Mouse (Mus musculus) lung, postnatal 0 days (tissue): ENCODE data around the gene Cct4.

Experiments used
- CTCF ChIP-seq: IDR thresholded peaks from 2 replicates; pipeline ENCODE4 v1.5.1; 2016; ENCODE audit warnings: antibody characterized with exemption, mild to moderate bottlenecking
- EP300 ChIP-seq: IDR thresholded peaks from 2 replicates; pipeline ENCODE4 v1.6.1; 2016; ENCODE audit warnings: antibody characterized with exemption, mild to moderate bottlenecking, control low read depth

GRCm38 (mm10) chr11:23047663-23048582, 57.6 kb downstream of the Cct4 start:
- TF ChIP-seq CTCF: no peak
- no peak for TF ChIP-seq EP300
